ENCODE assay signal across 34 mouse cellular contexts in genomic region chr10:70741909-70742308, GRCm38 (mm10).
"Had no signal": no experiment of that assay in that cellular context is flagged by ENCODE, and none has a peak within 500 bp of the region (broad histone marks: within the 10 kb centered on the region; RNA-seq: fewer than 3 reads in every experiment).

No protein-coding gene starts in this region.

- H3K4me1 ChIP-seq: heart, embryonic 15.5 days; hindbrain, embryonic 10.5 days; hindbrain, embryonic 13.5 days; hindbrain, embryonic 15.5 days; intestine, embryonic 15.5 days; kidney, embryonic 15.5 days had no signal

- H3K36me3 ChIP-seq: heart, embryonic 12.5 days; heart, embryonic 13.5 days; heart, embryonic 15.5 days; hindbrain, embryonic 10.5 days; hindbrain, embryonic 12.5 days; hindbrain, embryonic 13.5 days; hindbrain, embryonic 15.5 days; intestine, embryonic 15.5 days; kidney, embryonic 15.5 days had no signal

- H3K4me2 ChIP-seq: heart, embryonic 12.5 days; heart, embryonic 13.5 days; heart, embryonic 15.5 days; hindbrain, embryonic 12.5 days; hindbrain, embryonic 13.5 days; hindbrain, embryonic 14.5 days; hindbrain, embryonic 15.5 days; intestine, embryonic 15.5 days; kidney, embryonic 15.5 days had no signal

- DNase-seq: heart, postnatal 10 days; heart, postnatal 14 days; heart, postnatal 36 days; heart, postnatal 4 days; kidney, adult 11 months; kidney, adult 18-20 months; kidney, adult 2 months; kidney, adult 8-10 months; kidney, adult 9 months; kidney, postnatal 10 days; kidney, postnatal 14 days; kidney, postnatal 25 days; kidney, postnatal 36 days; kidney, postnatal 4 days; layer of hippocampus, adult 9-11 months; layer of hippocampus, postnatal 36 days had no signal

- H3K9me3 ChIP-seq: heart, embryonic 12.5 days; heart, embryonic 13.5 days; heart, embryonic 15.5 days; hindbrain, embryonic 10.5 days; hindbrain, embryonic 12.5 days; hindbrain, embryonic 13.5 days; hindbrain, embryonic 15.5 days; intestine, embryonic 15.5 days; kidney, embryonic 15.5 days had no signal

- H3K27me3 ChIP-seq: heart, embryonic 12.5 days; heart, embryonic 13.5 days; heart, embryonic 15.5 days; hindbrain, embryonic 12.5 days; hindbrain, embryonic 13.5 days; hindbrain, embryonic 15.5 days; intestine, embryonic 15.5 days; kidney, embryonic 15.5 days had no signal

- H3K27ac ChIP-seq: heart, embryonic 13.5 days; heart, embryonic 15.5 days; hindbrain, embryonic 10.5 days; hindbrain, embryonic 12.5 days; hindbrain, embryonic 13.5 days; hindbrain, embryonic 14.5 days; hindbrain, embryonic 15.5 days; hindbrain, postnatal 0 days; intestine, embryonic 15.5 days; kidney, embryonic 15.5 days; kidney, postnatal 0 days; layer of hippocampus, adult 2 months; left cerebral cortex, adult 2 months had no signal

- ATAC-seq: hindbrain, embryonic 16.5 days; hindbrain, postnatal 0 days; inflammation-experienced regulatory T-cells, adult 6 months; intestine, embryonic 15.5 days; intestine, embryonic 16.5 days; intestine, postnatal 0 days had no signal

- H3K9ac ChIP-seq: heart, embryonic 12.5 days; heart, embryonic 13.5 days; heart, embryonic 15.5 days; hindbrain, embryonic 12.5 days; hindbrain, embryonic 13.5 days; hindbrain, embryonic 14.5 days; hindbrain, embryonic 15.5 days; intestine, embryonic 15.5 days; kidney, embryonic 15.5 days had no signal

- H3K4me3 ChIP-seq: heart, embryonic 12.5 days; heart, embryonic 13.5 days; heart, embryonic 15.5 days; hindbrain, embryonic 10.5 days; hindbrain, embryonic 12.5 days; hindbrain, embryonic 13.5 days; hindbrain, embryonic 15.5 days; intestine, embryonic 15.5 days; kidney, embryonic 15.5 days; layer of hippocampus, adult 2 months; left cerebral cortex, adult 2 months had no signal
